Mouse (Mus musculus) heart, postnatal 0 days (tissue): ENCODE results near the gene Imp3. TPM values are rescaled to one million over a fixed set of nuclear protein-coding genes. Genes with fewer than 3 reads are reported as not detected.

ENCODE experiments used
- ATAC-seq: fragments of 200-750 bp; cut with Nextera tagmentation; 2 replicates; pipeline ENCODE4 v1.8.0; 2017; ENCODE audit warnings: low read depth, moderate number of reproducible peaks, moderate library complexity; ENCODE audit not compliant: insufficient read depth
- DNase-seq: peaks from one replicate; pipeline ENCODE4 v3.0.0-alpha.2; 2016; ENCODE audit warnings: low spot score
- H3K27ac ChIP-seq: fragments of 300-500 bp; sonication (generic); 2 replicates; pipeline ENCODE4 v1.5.1; 2014; ENCODE audit warnings: low read depth, mild to moderate bottlenecking
- H3K27me3 ChIP-seq: fragments of 300-500 bp; sonication (generic); 2 replicates; pipeline ENCODE4 v1.6.1; 2014; ENCODE audit warnings: low read length, mixed read lengths; ENCODE audit not compliant: control insufficient read depth, insufficient read depth
- H3K36me3 ChIP-seq: fragments of 300-500 bp; sonication (generic); replicated peaks from 2 replicates; pipeline ENCODE4 v1.6.1; 2014; ENCODE audit warnings: low read length, mixed read lengths; ENCODE audit not compliant: control insufficient read depth, insufficient read depth
- H3K4me1 ChIP-seq: fragments of 300-500 bp; sonication (generic); 2 replicates; pipeline ENCODE4 v1.6.1; 2014; ENCODE audit warnings: antibody characterized with exemption; ENCODE audit not compliant: control insufficient read depth, insufficient read depth
- H3K4me2 ChIP-seq: fragments of 300-500 bp; sonication (generic); 2 replicates; pipeline ENCODE4 v1.6.1; 2014; ENCODE audit warnings: low read depth, mild to moderate bottlenecking, low read length, moderate library complexity
- H3K4me3 ChIP-seq: fragments of 300-500 bp; sonication (generic); 2 replicates; pipeline ENCODE4 v1.5.1; 2014; ENCODE audit warnings: low read depth, low read length
- H3K9ac ChIP-seq: fragments of 300-500 bp; sonication (generic); replicated peaks from 2 replicates; pipeline ENCODE4 v1.6.1; 2014; ENCODE audit warnings: low read depth, low read length, mixed read lengths
- H3K9me3 ChIP-seq: fragments of 300-500 bp; sonication (generic); replicated peaks from 2 replicates; pipeline ENCODE4 v1.6.1; 2016; ENCODE audit warnings: low read length; ENCODE audit not compliant: control insufficient read depth
- CTCF ChIP-seq: IDR thresholded peaks from 2 replicates; pipeline ENCODE4 v1.5.1; 2016; ENCODE audit warnings: antibody characterized with exemption, control low read depth, low read depth
- EP300 ChIP-seq: IDR thresholded peaks from 2 replicates; pipeline ENCODE4 v1.6.1; 2016; ENCODE audit warnings: antibody characterized with exemption, low read depth
- WGBS: fragments of 180-500 bp; shearing (Covaris S2); extraction: QIAGEN DNeasy Blood & Tissue Kit; methylation state at CpG from one replicate; pipeline ENCODE4 v1.1.7; 2014; 5-methylcytosine and 5-hydroxymethylcytosine counted together
- polyA plus RNA-seq: library from polyadenylated mRNA; unstranded; fragments of >200 nt; fragmentation: Nextera tagmentation; extraction: Ambion mirVana; gene quantifications from 2 replicates; pipeline ENCODE4 v1.2.1, GENCODE M21; 2015
- total RNA-seq: library from RNA; depleted of rRNA; stranded (reverse); fragments of >200 nt; gene quantifications from 2 replicates; pipeline ENCODE4 v1.2.3, GENCODE M21; 2014; ENCODE audit warnings: low replicate concordance

The Imp3 gene
- total and polyA plus RNA-seq, 2 experiments from 2014 or later = 58.1 to 179 TPM

- ATAC-seq (0 out of 2 replicates have a peak, but pooled peaks have one; percentile 22), DNase-seq (no peak)
- 79% methylated on average over 9 of the region's 9 CpGs for WGBS
- H3K9ac ChIP-seq = no peak overlapping the region
- no peak overlapping the region for H3K27ac ChIP-seq
- no peak overlapping the region for H3K4me2 ChIP-seq
- peaks cover 34% of the 10 kb centered on the region for H3K36me3 ChIP-seq
- no peaks in the 10 kb centered on the region for H3K9me3 ChIP-seq
- no peak overlapping the region for H3K4me3 ChIP-seq
- no peaks in the 10 kb centered on the region for H3K27me3 ChIP-seq
- H3K4me1 ChIP-seq = no peaks in the 10 kb centered on the region
- TF ChIP-seq EP300 (no peak), CTCF (no peak)
These were observed 23.3 kb upstream of the Imp3 start for GRCm38 (mm10) chr9:56913991-56914390.

GRCm38 (mm10) chr9:56915116-56915515 is 22.2 kb upstream of the Imp3 start:
- H3K36me3 ChIP-seq = peaks cover 37% of the 10 kb centered on the region
- H3K4me1 ChIP-seq = no peaks in the 10 kb centered on the region
- no peak for TF ChIP-seq CTCF
- no peak for TF ChIP-seq EP300
- no peaks in the 10 kb centered on the region for H3K9me3 ChIP-seq
- H3K4me2 ChIP-seq = no peak overlapping the region
- 74% methylated on average over 1 of the region's 1 CpGs for WGBS
- no peak overlapping the region for H3K9ac ChIP-seq
- no peak overlapping the region for H3K27ac ChIP-seq
- H3K27me3 ChIP-seq = no peaks in the 10 kb centered on the region
- H3K4me3 ChIP-seq = no peak overlapping the region
- DNase-seq (no peak), ATAC-seq (no peak)

- no peak for TF ChIP-seq CTCF
- TF ChIP-seq EP300 = no peak
- ATAC-seq = no peak
- no peak for DNase-seq
- H3K4me2 ChIP-seq = no peak overlapping the region
- no peak overlapping the region for H3K4me3 ChIP-seq
- no peaks in the 10 kb centered on the region for H3K9me3 ChIP-seq
- no peak overlapping the region for H3K9ac ChIP-seq
- H3K36me3 ChIP-seq = peaks cover 41% of the 10 kb centered on the region
- no peaks in the 10 kb centered on the region for H3K4me1 ChIP-seq
- no peaks in the 10 kb centered on the region for H3K27me3 ChIP-seq
- 65% methylated on average over 5 of the region's 5 CpGs for WGBS
- no peak overlapping the region for H3K27ac ChIP-seq
These were observed 21.4 kb upstream of the Imp3 start for GRCm38 (mm10) chr9:56915695-56916410.

GRCm38 (mm10) chr9:56917131-56917530 is 20.1 kb upstream of the Imp3 start:
- TF ChIP-seq EP300 = no peak
- no peak for TF ChIP-seq CTCF
- Histone ChIP-seq H3K36me3 (peaks cover 54% of the 10 kb centered on the region), H3K27ac (no peak overlapping the region)

GRCm38 (mm10) chr9:56918466-56918865 is 18.8 kb upstream of the Imp3 start:
- WGBS = 92% methylated on average over 13 of the region's 13 CpGs
- no peak for DNase-seq
- Histone ChIP-seq H3K4me3 (no peak overlapping the region), H3K27ac (no peak overlapping the region), H3K4me2 (no peak overlapping the region), H3K4me1 (peaks cover 13% of the 10 kb centered on the region), H3K9ac (no peak overlapping the region), H3K36me3 (peaks cover 56% of the 10 kb centered on the region), H3K27me3 (no peaks in the 10 kb centered on the region), H3K9me3 (no peaks in the 10 kb centered on the region)
- TF ChIP-seq EP300 (no peak), CTCF (no peak)
- no peak for ATAC-seq

More at GRCm38 (mm10) chr9:56917131-56917530, 20.1 kb upstream of the Imp3 start:
- 88% methylated on average over 2 of the region's 2 CpGs for WGBS
- Histone ChIP-seq H3K4me3 (no peak overlapping the region), H3K9ac (no peak overlapping the region), H3K27me3 (no peaks in the 10 kb centered on the region), H3K4me1 (no peaks in the 10 kb centered on the region), H3K9me3 (no peaks in the 10 kb centered on the region), H3K4me2 (no peak overlapping the region)
- ATAC-seq (no peak), DNase-seq (no peak)

GRCm38 (mm10) chr9:56922746-56923145 is 14.5 kb upstream of the Imp3 start:
- Histone ChIP-seq H3K4me1 (peaks cover 47% of the 10 kb centered on the region), H3K9ac (peak overlapping the region; percentile 53), H3K4me2 (peak overlapping the region; percentile 92; the same call in 1 of the 2 replicates), H3K9me3 (no peaks in the 10 kb centered on the region), H3K4me3 (no peak overlapping the region), H3K36me3 (peaks cover 33% of the 10 kb centered on the region), H3K27me3 (no peaks in the 10 kb centered on the region), H3K27ac (peak overlapping the region; percentile 83)
- WGBS = 84% methylated on average over 4 of the region's 4 CpGs
- no peak for TF ChIP-seq EP300
- TF ChIP-seq CTCF = no peak
- ATAC-seq = no peak
- DNase-seq = no peak
